Mouse (Mus musculus) 3134 (cell line): ENCODE measurements around the gene Map3k12.

Source experiments
- DNase-seq: peaks from one replicate; pipeline ENCODE4 v3.0.0-alpha.2; 2011; ENCODE audit warnings: low spot score; ENCODE audit not compliant: insufficient read length; ENCODE audit errors: extremely low read depth

Map3k12 gene

DNA sequence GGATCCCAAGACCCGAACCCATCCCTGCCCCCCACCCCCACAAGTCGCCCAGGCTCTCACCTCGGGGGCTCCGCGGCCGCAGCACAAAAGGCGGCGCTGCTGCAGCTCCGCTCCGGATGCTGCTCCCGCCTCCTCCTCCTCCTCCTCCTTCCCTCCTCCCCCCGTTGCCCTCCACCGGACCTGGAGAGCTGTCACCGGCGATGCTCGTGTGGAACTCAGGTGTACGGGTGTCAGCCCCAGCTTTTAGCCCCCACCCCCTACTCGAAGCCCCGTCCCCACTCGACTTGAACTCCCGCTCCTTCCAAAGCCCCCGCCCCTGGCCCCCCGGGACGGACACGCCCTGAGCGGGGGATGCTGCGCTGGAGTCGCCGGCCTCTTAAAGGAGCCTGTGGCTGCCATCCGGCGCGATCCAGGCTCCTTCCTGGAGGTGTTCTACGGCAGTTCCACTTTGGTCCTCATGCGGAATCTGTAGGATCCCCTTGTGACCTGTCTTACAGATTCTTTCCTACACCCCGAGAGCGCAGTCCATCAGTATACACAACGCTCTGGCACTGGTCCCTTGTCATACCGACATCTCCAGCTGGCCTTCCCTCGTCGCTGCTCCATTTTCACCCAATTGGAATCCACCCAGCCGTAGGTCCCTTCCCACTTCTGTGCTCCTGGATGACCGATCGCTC is at the start of gene Map3k12:
Map3k12 (minus strand) TSS at position 337 of the 677 bp plus-strand sequence.
- DNase-seq, result peak; percentile 85

DNA sequence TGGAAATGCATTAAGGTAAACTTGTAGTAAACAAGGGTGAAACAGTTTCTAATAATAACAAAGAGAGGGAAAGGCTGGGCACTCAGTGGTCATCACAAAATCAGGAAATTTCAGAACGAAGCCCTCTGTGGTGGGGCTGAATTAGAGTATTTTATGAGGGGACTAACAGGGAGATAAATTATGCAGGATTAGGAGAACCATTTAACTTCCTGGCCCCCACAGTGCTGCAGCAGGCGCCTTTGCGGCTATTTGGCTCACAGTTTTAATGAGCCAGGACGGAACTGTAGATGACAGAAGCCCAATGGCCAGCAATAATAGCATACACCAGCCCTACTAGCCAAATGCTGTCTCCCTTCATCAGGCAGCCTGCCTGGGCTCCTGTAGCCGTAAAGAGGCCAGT is 46.8 kb upstream of the Map3k12 start:
- no peak for DNase-seq

DNA sequence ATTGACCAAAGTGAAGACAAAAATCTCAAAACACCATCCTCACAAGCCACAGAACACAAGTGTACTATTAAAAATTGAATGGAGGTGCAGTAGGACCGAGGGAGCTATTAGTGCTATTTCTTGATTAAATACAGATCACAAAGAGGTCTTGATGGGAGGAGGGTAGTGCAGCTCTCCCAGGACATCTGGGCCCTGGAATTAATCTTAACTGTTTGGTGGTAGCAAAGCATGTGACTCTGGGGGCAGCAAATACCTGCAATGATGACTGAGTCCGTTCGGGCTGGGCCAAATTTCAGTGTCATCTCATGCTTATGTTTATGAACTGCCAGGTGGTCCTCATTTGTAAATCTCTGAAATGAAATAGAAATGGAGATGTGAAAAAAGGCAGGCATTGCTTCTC is 46.2 kb upstream of the Map3k12 start:
- no peak for DNase-seq

DNA sequence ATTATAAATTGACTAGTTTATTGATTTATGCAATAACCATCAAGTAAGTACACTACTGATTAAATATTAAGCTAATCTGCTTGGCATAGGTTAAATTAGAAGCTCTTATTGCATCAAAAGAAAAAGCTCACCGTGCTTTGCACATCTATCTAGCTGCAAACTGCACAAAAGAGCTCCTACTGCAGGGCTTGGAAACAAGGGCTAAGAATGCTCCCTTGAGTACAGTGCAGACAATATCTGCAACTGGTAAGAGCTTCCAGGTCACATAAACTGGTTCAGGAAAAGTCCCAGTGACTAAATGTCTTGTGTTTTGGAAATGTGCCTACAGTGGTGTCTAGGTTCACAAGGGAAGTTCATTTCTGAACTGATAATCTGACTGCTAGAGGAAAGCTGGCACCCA is 45.6 kb upstream of the Map3k12 start:
- no peak for DNase-seq

DNA sequence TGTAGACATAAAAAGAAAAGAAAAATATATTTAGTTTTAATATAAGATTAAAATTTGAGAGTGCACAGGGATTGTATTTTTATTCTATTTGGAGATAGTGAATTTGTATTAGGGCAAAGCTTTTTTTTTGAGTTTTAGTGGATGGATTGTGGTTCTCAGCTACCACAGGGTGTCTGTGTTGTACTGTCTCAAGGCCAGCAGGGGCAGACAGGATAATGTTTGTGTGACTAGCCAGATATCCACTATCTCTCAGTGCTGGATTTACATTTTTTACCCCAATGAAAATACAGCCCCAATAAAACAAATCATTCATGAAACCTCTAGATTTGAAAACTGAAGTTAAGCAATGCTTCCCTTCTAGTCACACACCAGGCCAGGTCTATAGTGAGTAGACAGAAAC is 40.7 kb upstream of the Map3k12 start:
- no peak for DNase-seq

DNA sequence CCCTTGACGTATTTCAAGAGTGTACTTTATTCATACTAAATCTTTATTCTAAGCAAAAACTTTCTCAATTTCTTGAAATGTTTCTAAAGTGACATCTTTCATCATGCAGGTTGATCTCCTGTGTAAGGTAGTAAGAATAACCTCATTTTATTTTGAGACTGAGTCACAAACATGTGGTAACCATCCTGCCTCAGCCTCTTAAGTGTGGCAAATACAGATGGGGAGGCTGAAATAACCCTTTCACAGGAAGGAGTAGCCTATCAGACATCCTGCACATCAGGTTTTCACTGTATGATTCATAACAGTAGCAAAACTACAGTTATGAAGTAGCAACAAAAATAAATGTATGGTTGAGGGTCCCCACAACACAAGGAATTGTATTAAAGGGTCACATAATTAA is 38.7 kb upstream of the Map3k12 start:
- no peak for DNase-seq

DNA sequence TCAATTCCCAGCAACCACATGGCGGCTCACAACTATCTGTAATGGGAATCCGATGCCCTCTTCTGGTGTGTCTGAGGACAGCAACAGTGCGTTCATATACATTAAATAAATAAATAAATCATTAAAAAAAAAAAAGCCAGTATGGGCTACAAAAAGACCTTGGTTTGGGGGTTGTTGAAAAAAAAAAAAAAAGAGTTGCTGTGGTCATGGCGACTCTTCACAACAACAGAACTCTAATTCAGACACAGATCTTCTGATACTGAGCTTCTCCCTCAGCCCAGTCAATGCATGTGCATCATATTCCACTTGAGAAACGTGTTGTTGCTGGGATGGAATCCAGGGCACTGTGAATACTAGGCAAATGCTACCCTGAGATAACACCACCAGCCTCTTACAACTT is 35.7 kb upstream of the Map3k12 start:
- DNase-seq, result no peak

DNA sequence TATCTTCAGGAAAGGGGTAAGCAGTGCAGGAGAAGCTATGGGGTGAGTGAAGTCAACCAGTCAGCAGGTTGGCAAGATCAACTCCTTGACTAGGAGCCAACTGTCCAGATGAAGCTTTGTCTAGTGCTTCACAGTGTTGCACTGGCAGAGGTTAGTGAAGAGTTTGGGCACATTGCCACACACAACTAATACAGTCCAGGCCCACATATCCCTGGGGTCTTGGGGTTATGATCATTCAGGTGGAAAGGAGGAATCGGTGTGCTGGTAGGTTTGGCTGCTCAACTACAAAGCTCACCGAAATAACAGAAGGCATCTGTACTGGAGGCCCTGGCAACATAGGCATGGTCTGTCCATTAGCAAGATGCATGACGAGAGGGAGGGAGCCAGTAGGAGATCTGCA is 30.6 kb upstream of the Map3k12 start:
- DNase-seq, result no peak

DNA sequence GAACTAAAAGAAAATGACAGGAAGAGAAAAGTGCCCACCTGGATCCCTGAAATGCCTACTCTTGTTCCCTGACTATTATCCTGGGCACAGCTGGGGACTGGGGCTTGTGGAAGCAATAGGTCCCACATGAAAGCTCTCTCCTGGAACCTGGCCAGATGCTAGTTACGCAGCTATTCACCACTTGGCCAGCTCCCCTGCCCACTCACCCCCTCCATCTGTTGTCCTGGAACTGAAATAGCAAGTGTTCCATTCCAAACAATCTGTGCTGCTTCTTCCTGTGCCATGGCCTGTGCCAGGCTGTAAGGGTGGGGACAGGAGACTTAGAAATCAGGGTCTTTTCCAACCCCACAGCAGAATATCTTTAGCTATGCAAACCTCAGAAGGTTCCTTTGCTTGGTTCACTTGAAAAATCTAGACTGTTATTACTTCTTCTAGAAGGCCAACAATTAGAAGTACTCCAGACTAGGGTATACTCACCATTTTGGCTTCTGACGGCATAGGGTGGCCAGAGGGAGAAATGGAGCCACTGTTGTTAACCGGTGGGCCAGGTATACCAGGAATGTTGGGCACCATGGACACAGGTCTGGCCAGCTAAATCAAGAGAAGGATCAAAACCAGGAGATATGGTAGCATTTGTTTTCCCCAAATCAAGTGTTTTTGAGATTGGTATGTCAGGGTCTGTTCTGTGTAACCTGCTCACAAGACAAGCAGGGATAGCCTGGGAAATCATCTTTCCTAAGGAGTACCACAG is 30.0 kb upstream of the Map3k12 start:
- DNase-seq, result no peak

DNA sequence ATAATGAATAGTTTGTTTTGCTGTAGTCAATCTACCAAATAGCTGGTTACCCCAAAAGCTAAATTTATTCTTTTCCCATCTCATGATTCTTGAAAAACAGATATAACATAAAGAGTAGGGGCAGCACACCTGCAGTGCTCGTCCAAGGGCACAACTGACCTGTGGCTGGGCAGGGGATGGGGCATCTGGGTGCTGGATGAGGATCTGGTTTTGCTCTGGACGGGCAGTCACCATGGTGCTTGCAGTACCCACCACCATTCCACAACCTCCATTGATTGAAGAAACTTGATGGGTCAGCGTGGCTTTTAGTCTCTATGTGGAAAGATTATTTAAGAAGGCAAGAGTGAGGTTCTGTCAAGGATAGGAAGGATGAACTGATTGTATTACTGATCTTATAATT is 29.4 kb upstream of the Map3k12 start:
- DNase-seq, result no peak

DNA sequence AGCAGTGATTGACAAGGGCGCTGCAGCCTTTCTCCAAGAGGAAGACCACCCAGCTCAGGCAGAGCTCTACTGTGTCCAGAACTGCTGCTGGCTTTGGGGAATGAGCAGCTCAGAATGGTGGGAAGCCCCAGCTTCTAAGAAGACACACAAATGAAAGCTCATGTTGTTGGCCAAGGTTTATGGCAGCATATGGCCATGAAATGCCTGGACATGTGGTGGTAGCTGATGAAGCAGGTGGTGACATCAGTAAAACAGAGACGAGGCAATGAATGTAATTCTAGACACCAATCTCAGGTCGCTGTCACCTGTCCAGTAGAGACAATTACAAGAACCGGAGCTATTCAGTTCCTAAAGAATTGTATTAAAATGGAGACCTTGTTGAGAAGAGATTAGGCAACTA is 27.9 kb upstream of the Map3k12 start:
- no peak for DNase-seq

DNA sequence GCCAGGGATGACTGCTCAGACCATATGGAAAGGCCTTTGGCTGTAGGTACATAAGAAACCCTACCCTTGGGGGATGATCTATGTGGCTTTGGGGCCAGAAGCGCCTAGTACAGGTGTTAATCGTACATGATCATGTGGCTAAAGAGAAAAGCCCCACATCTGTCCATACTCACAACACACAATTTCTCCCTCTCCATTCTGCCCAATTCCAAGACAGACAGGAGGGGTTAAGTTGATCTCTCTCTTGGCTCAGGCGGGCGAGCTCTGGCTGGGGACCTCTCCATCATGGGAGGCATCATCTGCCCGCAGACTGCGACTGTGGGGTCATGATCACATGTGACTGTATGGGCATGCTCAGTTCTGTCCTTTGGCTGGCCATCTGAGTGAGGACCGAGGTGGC is 17.1 kb upstream of the Map3k12 start:
- DNase-seq, result no peak

DNA sequence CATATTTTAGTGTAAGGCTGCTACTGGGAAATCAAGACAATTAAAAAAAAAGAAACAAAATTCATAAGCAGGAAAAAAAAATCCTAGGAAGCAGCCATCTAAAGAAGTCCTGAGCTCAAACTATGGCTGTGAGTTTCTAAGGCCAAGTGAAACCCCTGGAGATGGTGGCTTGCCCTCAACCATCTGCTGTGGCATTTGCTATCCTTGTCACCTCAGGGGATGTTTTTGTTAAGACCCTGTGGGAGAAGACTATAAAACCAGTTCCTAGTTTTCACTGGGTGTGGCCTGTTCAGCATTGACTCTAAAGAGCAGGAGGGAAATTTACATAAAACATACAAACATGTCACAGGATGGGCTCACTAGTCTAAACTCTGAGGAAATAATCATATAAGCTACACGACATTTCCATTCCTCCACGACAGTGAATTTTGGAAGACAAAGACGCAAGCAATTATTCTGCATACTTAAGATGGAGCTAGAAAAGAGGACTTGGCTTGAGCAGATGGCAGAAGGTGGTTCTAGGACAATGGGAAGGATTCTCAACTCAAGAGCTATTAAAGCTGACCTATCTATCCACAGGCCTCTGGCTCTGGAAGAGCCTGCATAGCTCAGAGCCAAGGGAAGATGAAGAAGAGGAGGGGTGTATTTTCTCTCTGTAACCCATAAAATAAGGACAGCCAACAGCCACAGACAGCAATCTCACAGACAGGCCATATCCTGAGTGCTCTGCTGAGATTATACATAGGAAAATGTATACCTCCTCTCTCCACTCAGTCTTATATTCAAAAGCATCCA is 15.4 kb upstream of the Map3k12 start:
- no peak for DNase-seq

DNA sequence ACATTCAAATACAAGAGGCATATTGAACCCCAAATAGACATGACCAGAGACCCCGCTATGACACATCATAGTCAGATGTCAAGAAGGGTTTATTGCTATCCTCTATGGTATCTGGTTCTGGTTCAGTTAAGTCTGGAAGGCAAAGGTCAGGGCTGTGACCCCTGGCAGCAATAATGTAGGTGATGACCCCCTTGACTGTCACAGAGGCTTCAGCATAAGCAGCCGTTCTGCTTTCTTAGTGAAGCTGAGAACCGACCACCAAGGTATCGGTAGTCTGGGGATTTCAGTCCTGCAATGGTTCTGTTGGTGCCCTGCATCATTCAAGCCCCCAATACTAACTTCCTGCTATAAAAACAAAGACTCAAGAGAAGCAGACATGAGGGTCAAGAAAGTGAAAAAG is 14.7 kb upstream of the Map3k12 start:
- no peak for DNase-seq

DNA sequence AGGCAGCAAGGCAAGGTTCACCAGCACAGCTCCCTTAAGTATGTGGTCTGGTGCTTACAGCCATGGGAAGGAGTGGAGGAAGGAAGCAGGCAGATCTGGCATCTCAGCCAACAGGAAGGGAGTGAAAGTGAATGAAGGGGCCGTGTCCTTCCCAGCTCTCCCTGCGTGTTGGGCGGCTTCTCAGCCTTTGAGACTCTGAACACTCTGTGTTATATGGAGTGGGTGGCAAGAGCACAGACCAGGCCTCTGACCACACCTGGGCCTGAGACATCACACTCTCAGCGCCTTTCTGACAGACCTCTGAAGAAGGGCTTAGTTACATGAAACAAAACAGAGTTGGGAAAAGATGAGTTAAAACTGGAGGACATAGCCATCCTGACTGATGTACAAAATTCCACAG is 13.7 kb upstream of the Map3k12 start:
- no peak for DNase-seq

DNA sequence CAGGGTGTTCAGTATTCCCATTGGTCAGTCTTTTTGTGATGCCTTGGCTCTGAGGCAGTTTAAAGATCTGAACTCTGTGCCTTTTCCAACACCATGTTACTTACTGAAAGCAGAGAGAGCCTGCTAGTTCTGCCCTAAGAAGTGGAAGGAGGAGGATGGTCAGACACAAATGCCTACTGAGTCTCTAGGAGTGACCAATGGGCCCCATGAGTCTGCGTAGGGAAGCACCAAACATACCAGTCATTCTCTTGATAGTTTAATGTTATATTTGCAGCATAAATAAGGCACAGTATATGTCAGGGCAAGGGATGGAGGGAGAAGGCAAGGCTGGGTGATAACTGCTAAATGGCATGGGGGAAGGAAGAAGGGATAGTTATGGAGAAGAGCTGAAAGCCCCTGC is 11.5 kb upstream of the Map3k12 start:
- no peak for DNase-seq

DNA sequence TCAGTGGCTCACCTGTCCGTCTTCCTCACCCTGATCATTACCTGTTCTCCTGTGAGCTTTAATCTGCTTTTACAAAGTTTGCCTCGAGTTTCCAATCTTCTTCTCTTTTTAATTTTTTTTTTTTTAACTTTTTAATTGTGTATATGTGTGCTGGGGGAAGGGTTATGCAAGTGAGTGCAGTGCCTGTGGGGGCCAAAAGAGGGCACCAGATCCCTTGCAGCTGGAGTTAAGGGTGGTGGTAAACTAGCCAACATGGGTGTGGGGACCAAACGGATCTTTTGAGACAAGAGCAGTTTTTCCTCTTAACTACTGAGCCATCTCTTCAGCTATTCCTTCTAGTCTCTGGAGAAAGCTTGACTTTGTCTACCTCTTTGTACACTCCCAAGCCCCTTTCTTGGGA is 11.1 kb upstream of the Map3k12 start:
- DNase-seq, result no peak

DNA sequence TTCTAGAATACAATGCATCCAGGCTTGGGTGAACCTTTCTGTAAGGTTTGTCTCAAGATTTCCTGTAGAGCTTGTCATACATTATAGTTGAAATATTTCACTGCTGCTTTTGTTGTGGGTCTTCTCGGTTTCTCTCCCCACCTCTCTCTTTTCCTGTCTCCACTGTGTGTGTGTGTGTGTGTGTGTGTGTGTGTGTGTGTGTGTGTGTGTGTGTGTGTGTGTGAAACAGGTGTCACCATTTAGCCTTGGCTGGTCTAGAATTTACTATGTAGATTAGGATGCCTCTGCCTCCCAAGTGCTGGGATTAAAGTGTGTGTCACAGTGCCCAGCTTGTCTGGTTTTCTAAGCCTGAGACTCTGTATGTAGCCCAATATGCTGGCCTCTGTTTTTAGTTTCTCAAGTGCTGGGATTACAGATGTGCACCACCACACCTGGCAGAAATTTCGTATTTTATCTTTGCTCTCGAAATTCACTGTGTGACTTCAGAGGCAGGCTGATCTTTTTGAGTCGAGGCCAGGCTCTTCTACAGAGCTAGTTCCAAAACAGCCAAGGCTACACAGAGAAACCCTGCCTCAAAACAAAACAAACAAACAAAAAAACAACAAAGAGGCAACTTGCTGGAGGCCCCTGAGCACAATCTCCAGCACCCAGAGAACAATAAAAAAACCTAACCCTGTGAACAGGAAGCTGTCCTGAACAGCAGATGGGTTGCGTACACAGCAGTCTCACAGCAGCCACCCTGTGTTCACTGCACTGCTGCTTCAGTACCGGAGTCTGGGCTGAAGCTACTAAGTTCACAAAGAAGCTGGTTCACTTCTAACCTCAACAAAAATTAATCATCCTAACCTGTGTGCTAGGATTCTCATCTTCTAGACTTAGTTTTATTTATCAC is 9.5 kb upstream of the Map3k12 start:
- DNase-seq, result no peak

DNA sequence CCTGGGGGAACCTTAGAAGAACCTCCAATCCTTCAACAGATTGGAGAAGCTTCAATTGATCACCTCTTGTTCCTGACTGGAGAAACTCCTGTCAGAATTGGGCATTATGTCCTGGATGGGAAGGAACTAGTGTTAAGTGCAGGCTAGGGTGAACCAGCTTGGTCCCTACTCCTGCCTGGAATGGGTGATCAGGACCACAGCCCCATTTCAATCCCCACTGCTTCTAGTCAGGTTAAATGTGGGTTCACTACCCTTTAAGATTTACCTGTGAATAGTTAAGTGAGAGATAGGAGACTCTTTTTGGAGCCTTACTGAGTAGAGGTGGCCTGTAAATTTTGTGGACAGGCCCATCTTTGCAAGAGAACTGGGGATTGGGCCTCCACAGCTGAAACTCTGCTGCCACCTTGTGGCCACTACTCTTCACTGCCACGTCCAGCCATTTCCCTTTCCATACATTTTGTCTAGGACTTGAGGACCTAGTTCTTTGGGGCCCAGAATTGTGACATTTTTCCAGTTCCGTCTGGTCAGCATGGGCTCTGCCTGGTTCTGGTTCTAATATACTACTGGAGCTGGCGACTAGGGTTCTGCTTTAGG is 8.1 kb upstream of the Map3k12 start, which contains the start of gene Npff:
Npff (minus strand) TSS at position 51 of the 594 bp plus-strand sequence.
- no peak for DNase-seq

DNA sequence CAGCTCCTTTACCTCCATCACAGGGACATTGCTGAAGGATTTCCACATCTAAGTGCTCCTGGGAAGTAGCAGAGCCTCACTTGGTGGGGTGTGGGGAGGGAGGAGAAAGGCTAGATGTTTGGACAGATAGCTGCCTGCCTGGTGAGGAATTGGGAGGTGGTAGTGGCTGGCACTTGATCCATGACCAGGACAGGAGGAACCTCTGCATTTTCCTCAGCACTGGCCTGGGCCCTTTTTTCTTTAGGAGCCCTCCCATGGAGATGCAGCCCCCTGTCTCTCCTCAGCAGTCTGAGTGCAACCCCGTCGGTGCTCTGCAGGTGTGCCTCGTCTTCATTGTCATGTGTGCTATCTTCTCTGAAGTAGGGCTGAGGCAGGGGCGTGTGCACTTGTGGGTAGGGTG is 4.6 kb upstream of the Map3k12 start:
- no peak for DNase-seq
